Mouse (Mus musculus) lung, postnatal 0 days (tissue): Measurements from ENCODE around the gene Grap2.

Experiments
- CTCF ChIP-seq: IDR thresholded peaks from 2 replicates; pipeline ENCODE4 v1.5.1; 2016; ENCODE audit warnings: antibody characterized with exemption, mild to moderate bottlenecking
- EP300 ChIP-seq: IDR thresholded peaks from 2 replicates; pipeline ENCODE4 v1.6.1; 2016; ENCODE audit warnings: antibody characterized with exemption, mild to moderate bottlenecking, control low read depth

DNA sequence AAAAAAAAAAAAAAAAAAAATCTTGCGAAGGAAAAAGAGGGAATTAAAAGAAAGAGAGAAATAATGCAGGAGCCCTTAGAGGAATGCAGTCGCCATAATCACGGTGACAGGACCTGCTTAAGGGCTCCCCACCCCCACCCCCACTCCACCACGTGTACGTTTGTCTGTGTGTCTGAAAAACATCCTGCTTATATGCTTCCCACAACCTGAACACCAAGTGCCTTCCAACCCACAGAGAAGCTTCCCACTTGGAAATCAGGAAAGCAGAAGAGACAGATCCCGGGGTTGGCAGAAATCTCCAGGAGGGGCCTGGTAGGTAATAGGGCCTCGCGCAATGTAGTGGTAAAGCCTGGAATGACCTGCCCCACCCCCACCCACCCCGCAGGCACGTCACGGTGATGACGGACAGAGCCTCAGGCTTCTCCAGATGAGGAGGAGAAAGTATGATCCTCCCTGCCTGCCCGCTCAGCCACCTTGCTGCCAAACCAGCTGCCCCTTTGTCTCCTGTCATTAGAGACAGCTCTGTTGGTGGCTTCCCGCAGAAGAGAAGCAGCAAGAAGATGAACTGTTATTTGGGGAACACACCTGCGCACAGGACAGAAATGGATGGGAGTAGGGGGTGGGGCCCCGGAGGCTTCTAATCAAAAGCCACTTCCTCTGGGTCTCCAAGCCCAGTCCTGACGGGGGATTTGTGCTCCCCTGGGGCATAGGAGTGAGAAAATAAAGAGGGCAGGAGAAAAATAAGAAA lies 43.4 kb downstream of the Grap2 start:
- TF ChIP-seq CTCF (no peak), EP300 (no peak)
